Mouse (Mus musculus) neural tube, embryonic 14.5 days (tissue): Measurements from ENCODE around the gene Adgrg6. TPM values are rescaled to one million over a fixed set of nuclear protein-coding genes. Genes with fewer than 3 reads are reported as not detected.
A peak's percentile ranks its signal among the peaks of the same experiment; 100 is the strongest.

Source experiments
- ATAC-seq: fragments of 200-750 bp; cut with Nextera tagmentation; 2 replicates; pipeline ENCODE4 v1.8.0; 2017; ENCODE audit warnings: low read depth, mild to moderate bottlenecking, moderate TSS enrichment, moderate library complexity
- H3K27ac ChIP-seq: fragments of 300-500 bp; sonication (generic); 2 replicates; pipeline ENCODE4 v1.5.1; 2014; ENCODE audit warnings: low read depth, mild to moderate bottlenecking, control low read depth, low read length, moderate library complexity, mixed read lengths
- H3K27me3 ChIP-seq: fragments of 300-500 bp; sonication (generic); 2 replicates; pipeline ENCODE4 v1.6.1; 2014; ENCODE audit warnings: low read length; ENCODE audit not compliant: control insufficient read depth, insufficient read depth
- H3K36me3 ChIP-seq: fragments of 300-500 bp; sonication (generic); 2 replicates; pipeline ENCODE4 v1.6.1; 2014; ENCODE audit warnings: low read length, mixed read lengths; ENCODE audit not compliant: control insufficient read depth, insufficient read depth
- H3K4me1 ChIP-seq: fragments of 300-500 bp; sonication (generic); 2 replicates; pipeline ENCODE4 v1.6.1; 2014; ENCODE audit warnings: low read length; ENCODE audit not compliant: control insufficient read depth, insufficient read depth
- H3K4me2 ChIP-seq: fragments of 300-500 bp; sonication (generic); 2 replicates; pipeline ENCODE4 v1.6.1; 2014; ENCODE audit warnings: mild to moderate bottlenecking, low read depth, low read length, control low read depth
- H3K4me3 ChIP-seq: fragments of 300-500 bp; sonication (generic); 2 replicates; pipeline ENCODE4 v1.5.1; 2014; ENCODE audit warnings: low read depth, low read length, control low read depth, mixed read lengths
- H3K9ac ChIP-seq: fragments of 300-500 bp; sonication (generic); replicated peaks from 2 replicates; pipeline ENCODE4 v1.6.1; 2014; ENCODE audit warnings: low read depth, mild to moderate bottlenecking, control low read depth, low read length, mixed read lengths
- H3K9me3 ChIP-seq: fragments of 300-500 bp; sonication (generic); 2 replicates; pipeline ENCODE4 v1.6.1; 2016; ENCODE audit warnings: low read length; ENCODE audit not compliant: control insufficient read depth
- WGBS: fragments of 180-500 bp; shearing (Covaris S2); extraction: QIAGEN DNeasy Blood & Tissue Kit; methylation state at CpG from one replicate; pipeline ENCODE4 v1.1.7; 2014; 5-methylcytosine and 5-hydroxymethylcytosine counted together
- polyA plus RNA-seq: library from polyadenylated mRNA; unstranded; fragments of >200 nt; fragmentation: Nextera tagmentation; extraction: Ambion mirVana; gene quantifications from 2 replicates; pipeline ENCODE4 v1.2.1, GENCODE M21; 2014

Gene Adgrg6
- polyA plus RNA-seq, 1 experiment from 2014 or later, result 1.2 TPM

DNA sequence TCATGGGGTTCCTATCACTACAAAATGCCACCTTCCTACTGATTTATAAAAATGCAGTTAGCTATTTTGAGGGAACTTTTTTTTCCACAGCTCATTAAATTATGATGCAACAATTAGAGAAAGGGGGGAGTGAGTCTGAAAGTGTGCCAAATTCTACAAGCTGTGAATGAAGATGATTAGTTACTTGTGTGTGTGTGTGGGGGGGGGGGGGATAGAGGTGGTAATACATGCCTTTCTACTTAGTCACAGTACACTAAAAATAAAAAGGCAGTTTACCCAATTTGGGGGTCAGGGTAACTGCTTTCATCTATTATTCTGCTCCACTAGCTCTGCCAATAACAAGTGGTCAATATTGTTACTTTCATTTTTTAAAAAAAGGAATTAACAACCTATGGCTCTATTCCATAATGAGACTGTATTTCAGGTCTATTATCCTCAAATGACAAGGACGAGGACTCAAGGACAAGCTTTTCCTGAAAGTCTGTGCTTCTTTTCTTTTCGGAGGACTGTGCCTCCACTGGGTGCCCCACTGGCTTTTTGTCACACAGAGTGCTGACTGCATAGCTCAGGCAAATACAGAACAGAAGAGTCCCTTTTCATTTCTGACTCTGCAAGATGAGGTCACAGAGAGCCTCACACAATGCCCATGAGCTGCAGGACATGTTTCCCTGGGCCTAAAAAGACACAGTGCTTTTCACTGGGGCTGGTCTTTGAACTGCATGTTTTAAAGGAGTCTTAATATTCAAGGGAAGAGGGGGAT is 33.4 kb downstream of the Adgrg6 start:
- WGBS, result 21% methylated on average over 2 of the region's 2 CpGs
- H3K4me1 ChIP-seq, result no peaks in the 10 kb centered on the region
- H3K36me3 ChIP-seq, result no peaks in the 10 kb centered on the region
- H3K9ac ChIP-seq, result no peak overlapping the region
- no peak overlapping the region for H3K4me3 ChIP-seq
- H3K27me3 ChIP-seq, result no peaks in the 10 kb centered on the region
- H3K9me3 ChIP-seq, result no peaks in the 10 kb centered on the region
- no peak overlapping the region for H3K27ac ChIP-seq
- ATAC-seq, result peak; percentile 58; the same call in 1 of the 2 replicates
- no peak overlapping the region for H3K4me2 ChIP-seq

GRCm38 (mm10) chr10:14511157-14511556 is 34.3 kb downstream of the Adgrg6 start:
- no peak overlapping the region for H3K4me3 ChIP-seq
- H3K36me3 ChIP-seq, result no peaks in the 10 kb centered on the region
- no peaks in the 10 kb centered on the region for H3K27me3 ChIP-seq
- ATAC-seq, result no peak
- H3K9ac ChIP-seq, result no peak overlapping the region
- 66% methylated on average over 3 of the region's 3 CpGs for WGBS
- no peak overlapping the region for H3K4me2 ChIP-seq
- no peaks in the 10 kb centered on the region for H3K4me1 ChIP-seq
- no peaks in the 10 kb centered on the region for H3K9me3 ChIP-seq
- H3K27ac ChIP-seq, result no peak overlapping the region

- H3K27me3 ChIP-seq, result no peaks in the 10 kb centered on the region
- no peak overlapping the region for H3K27ac ChIP-seq
- H3K4me2 ChIP-seq, result no peak overlapping the region
- no peaks in the 10 kb centered on the region for H3K4me1 ChIP-seq
- no peak overlapping the region for H3K4me3 ChIP-seq
- ATAC-seq, result no peak
- H3K9ac ChIP-seq, result no peak overlapping the region
- H3K36me3 ChIP-seq, result no peaks in the 10 kb centered on the region
- no peaks in the 10 kb centered on the region for H3K9me3 ChIP-seq
Measured at GRCm38 (mm10) chr10:14495658-14496057, 49.8 kb downstream of the Adgrg6 start.

GRCm38 (mm10) chr10:14495204-14495603 is 50.3 kb downstream of the Adgrg6 start:
- Histone ChIP-seq H3K36me3 (no peaks in the 10 kb centered on the region), H3K4me3 (no peak overlapping the region), H3K9ac (no peak overlapping the region), H3K27ac (no peak overlapping the region), H3K4me1 (no peaks in the 10 kb centered on the region), H3K4me2 (no peak overlapping the region), H3K9me3 (no peaks in the 10 kb centered on the region), H3K27me3 (no peaks in the 10 kb centered on the region)
- ATAC-seq, result no peak

DNA sequence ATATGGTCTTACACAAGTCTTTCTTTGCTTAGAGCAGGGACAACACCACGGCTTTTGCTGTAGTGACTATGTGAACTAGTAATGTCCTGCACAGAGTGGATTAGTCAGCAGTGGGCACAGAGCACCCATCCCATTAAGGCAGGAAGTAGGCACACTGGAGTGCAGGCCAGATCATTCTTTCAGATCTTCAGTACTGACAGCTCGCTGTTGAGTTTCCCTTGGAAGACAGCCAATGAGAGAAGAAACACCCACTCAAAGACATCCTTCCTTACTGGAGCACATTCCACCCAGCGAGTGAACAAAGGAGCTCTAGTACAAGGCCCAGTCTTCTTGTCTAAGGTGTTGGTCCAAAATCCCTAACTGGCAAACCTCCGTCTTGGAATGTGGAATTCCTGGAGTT is 53.6 kb downstream of the Adgrg6 start:
- 86% methylated on average over 4 of the region's 4 CpGs for WGBS
- H3K9me3 ChIP-seq, result no peaks in the 10 kb centered on the region
- H3K27me3 ChIP-seq, result no peaks in the 10 kb centered on the region
- H3K27ac ChIP-seq, result no peak overlapping the region
- H3K4me3 ChIP-seq, result no peak overlapping the region
- no peaks in the 10 kb centered on the region for H3K36me3 ChIP-seq
- no peak overlapping the region for H3K9ac ChIP-seq
- ATAC-seq, result no peak
- H3K4me1 ChIP-seq, result no peaks in the 10 kb centered on the region
- H3K4me2 ChIP-seq, result no peak overlapping the region

DNA sequence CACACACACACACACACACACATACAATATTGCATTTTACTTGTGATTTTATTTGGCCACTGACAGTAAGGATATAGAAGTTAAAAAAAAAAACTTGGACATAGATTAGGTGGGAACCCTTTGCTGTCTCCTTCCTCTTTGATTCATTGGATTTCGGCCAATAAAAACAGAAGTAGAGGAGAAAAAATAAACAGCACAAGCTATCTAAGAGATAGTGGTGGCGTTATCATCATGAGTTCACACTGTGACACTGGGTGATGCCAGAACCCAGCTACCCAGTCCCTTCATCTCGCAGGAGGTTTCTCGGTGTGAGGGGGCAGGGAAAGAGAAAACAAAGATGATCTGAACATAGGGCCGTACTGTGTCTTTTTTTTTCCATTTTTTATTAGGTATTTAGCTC is 62.2 kb downstream of the Adgrg6 start:
- H3K27ac ChIP-seq, result no peak overlapping the region
- H3K9ac ChIP-seq, result no peak overlapping the region
- 82% methylated on average over 5 of the region's 5 CpGs for WGBS
- no peaks in the 10 kb centered on the region for H3K4me1 ChIP-seq
- H3K27me3 ChIP-seq, result no peaks in the 10 kb centered on the region
- no peak overlapping the region for H3K4me3 ChIP-seq
- no peak; the same call in 1 of the 2 replicates for ATAC-seq
- no peaks in the 10 kb centered on the region for H3K9me3 ChIP-seq
- H3K4me2 ChIP-seq, result no peak overlapping the region
- H3K36me3 ChIP-seq, result no peaks in the 10 kb centered on the region

- Histone ChIP-seq H3K4me3 (no peak overlapping the region), H3K9me3 (no peaks in the 10 kb centered on the region), H3K9ac (no peak overlapping the region), H3K4me2 (no peak overlapping the region), H3K36me3 (no peaks in the 10 kb centered on the region), H3K27me3 (no peaks in the 10 kb centered on the region), H3K27ac (no peak overlapping the region), H3K4me1 (no peaks in the 10 kb centered on the region)
- 26% methylated on average over 5 of the region's 5 CpGs for WGBS
- peak; percentile 82 for ATAC-seq
Measured at GRCm38 (mm10) chr10:14482483-14482882, 63.0 kb downstream of the Adgrg6 start.

- no peaks in the 10 kb centered on the region for H3K36me3 ChIP-seq
- no peak overlapping the region for H3K4me3 ChIP-seq
- no peaks in the 10 kb centered on the region for H3K9me3 ChIP-seq
- 59% methylated on average over 5 of the region's 5 CpGs for WGBS
- no peaks in the 10 kb centered on the region for H3K4me1 ChIP-seq
- no peak overlapping the region for H3K27ac ChIP-seq
- H3K4me2 ChIP-seq, result no peak overlapping the region
- no peak for ATAC-seq
- H3K9ac ChIP-seq, result no peak overlapping the region
- no peaks in the 10 kb centered on the region for H3K27me3 ChIP-seq
Measured at GRCm38 (mm10) chr10:14480928-14481327, 64.5 kb downstream of the Adgrg6 start.

DNA sequence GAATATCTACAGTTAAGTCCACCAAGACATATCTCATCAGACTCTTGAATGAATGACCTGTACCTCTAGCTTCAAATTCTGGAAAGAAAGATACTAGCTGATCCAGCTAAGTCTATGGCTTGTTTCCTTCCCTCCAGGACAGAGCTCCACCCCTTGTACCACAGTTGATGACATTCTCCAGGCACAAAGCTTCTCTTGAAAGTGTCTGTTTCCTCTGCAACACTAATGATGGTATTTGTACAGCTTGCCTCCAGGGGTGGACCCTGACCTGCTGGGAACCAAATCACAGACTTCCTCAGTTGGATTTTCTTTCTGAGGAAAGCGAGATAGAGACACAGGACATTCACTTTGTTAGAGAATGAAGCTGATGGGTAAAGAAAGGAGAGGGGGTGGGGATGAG is 69.1 kb downstream of the Adgrg6 start:
- Histone ChIP-seq H3K4me2 (no peak overlapping the region), H3K27ac (no peak overlapping the region), H3K4me1 (no peaks in the 10 kb centered on the region), H3K36me3 (no peaks in the 10 kb centered on the region), H3K4me3 (no peak overlapping the region), H3K9ac (no peak overlapping the region), H3K27me3 (no peaks in the 10 kb centered on the region), H3K9me3 (no peaks in the 10 kb centered on the region)
- no peak for ATAC-seq
- WGBS, result 77% methylated on average over 1 of the region's 1 CpGs
